Mouse (Mus musculus) stomach, embryonic 16.5 days (tissue): ENCODE measurements around the gene Klrb1c. TPM values are rescaled to one million over a fixed set of nuclear protein-coding genes. Genes with fewer than 3 reads are reported as not detected.

ENCODE experiments used
- ATAC-seq: fragments of 200-750 bp; cut with Nextera tagmentation; 2 replicates; pipeline ENCODE4 v1.8.0; 2017; ENCODE audit warnings: moderate number of reproducible peaks, moderate TSS enrichment; ENCODE audit not compliant: insufficient read depth, low FRiP score
- H3K27ac ChIP-seq: fragments of 300-500 bp; sonication (generic); 2 replicates; pipeline ENCODE4 v1.5.1; 2014; ENCODE audit warnings: low read length
- H3K27me3 ChIP-seq: fragments of 300-500 bp; sonication (generic); 2 replicates; pipeline ENCODE4 v1.6.1; 2014; ENCODE audit warnings: low read length, control low read depth, mixed read lengths; ENCODE audit not compliant: control insufficient read depth, insufficient read depth
- H3K36me3 ChIP-seq: fragments of 300-500 bp; sonication (generic); 2 replicates; pipeline ENCODE4 v1.6.1; 2014; ENCODE audit warnings: low read length; ENCODE audit not compliant: control insufficient read depth, insufficient read depth
- H3K4me1 ChIP-seq: fragments of 300-500 bp; sonication (generic); 2 replicates; pipeline ENCODE4 v1.6.1; 2014; ENCODE audit warnings: low read length, control low read depth, mixed read lengths; ENCODE audit not compliant: control insufficient read depth, insufficient read depth
- H3K4me2 ChIP-seq: fragments of 300-500 bp; sonication (generic); 2 replicates; pipeline ENCODE4 v1.6.1; 2014; ENCODE audit warnings: low read depth, low read length, mixed read lengths
- H3K4me3 ChIP-seq: fragments of 300-500 bp; sonication (generic); replicated peaks from 2 replicates; pipeline ENCODE4 v1.5.1; 2014; ENCODE audit warnings: mild to moderate bottlenecking, low read length
- H3K9ac ChIP-seq: fragments of 300-500 bp; sonication (generic); 2 replicates; pipeline ENCODE4 v1.6.1; 2014; ENCODE audit warnings: low read length
- H3K9me3 ChIP-seq: fragments of 300-500 bp; sonication (generic); replicated peaks from 2 replicates; pipeline ENCODE4 v1.6.1; 2016; ENCODE audit warnings: low read length, control low read depth; ENCODE audit not compliant: control insufficient read depth
- WGBS: fragments of 180-500 bp; shearing (Covaris S2); extraction: QIAGEN DNeasy Blood & Tissue Kit; methylation state at CpG from one replicate; pipeline ENCODE4 v1.1.7; 2014; 5-methylcytosine and 5-hydroxymethylcytosine counted together
- polyA plus RNA-seq: library from polyadenylated mRNA; unstranded; fragments of >200 nt; fragmentation: Nextera tagmentation; extraction: Ambion mirVana; gene quantifications from 2 replicates; pipeline ENCODE4 v1.2.1, GENCODE M21; 2015

The Klrb1c gene
- 0.25 and 0.27 TPM in 2 replicates for polyA plus RNA-seq

DNA sequence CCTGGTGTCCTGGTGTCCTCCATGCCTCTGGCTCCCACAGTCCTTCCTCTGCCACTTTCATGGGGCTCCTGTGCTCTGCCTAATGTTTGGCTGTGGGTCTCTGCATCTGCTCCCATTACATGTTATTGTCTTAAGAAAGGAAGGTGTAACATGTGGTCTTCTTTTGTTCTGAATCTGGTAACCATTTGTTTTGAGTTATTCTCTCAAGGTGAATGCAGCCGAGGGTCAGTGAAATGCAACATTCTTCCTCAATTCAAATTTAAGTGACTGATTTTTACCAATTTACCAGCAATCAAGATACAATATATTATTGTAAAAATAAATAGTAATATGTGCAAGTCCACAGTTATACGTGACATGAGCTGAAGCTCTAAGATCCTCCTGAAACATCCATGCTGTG is at the start of gene Klrb1c:
Klrb1c (minus strand) TSS at position 101 of the 400 bp plus-strand sequence.
- H3K4me2 ChIP-seq: no peak within 1 kb of the TSS
- no peak within 1 kb of the TSS for H3K9ac ChIP-seq
- H3K9me3 ChIP-seq: no peaks in the 10 kb centered on the region
- no peaks in the 10 kb centered on the region for H3K4me1 ChIP-seq
- ATAC-seq: no peak
- H3K27ac ChIP-seq: no peak within 1 kb of the TSS
- H3K27me3 ChIP-seq: no peaks in the 10 kb centered on the region
- no peak within 1 kb of the TSS for H3K4me3 ChIP-seq
- H3K36me3 ChIP-seq: no peaks in the 10 kb centered on the region
- WGBS: 88% methylated on average over 2 of the region's 2 CpGs

DNA sequence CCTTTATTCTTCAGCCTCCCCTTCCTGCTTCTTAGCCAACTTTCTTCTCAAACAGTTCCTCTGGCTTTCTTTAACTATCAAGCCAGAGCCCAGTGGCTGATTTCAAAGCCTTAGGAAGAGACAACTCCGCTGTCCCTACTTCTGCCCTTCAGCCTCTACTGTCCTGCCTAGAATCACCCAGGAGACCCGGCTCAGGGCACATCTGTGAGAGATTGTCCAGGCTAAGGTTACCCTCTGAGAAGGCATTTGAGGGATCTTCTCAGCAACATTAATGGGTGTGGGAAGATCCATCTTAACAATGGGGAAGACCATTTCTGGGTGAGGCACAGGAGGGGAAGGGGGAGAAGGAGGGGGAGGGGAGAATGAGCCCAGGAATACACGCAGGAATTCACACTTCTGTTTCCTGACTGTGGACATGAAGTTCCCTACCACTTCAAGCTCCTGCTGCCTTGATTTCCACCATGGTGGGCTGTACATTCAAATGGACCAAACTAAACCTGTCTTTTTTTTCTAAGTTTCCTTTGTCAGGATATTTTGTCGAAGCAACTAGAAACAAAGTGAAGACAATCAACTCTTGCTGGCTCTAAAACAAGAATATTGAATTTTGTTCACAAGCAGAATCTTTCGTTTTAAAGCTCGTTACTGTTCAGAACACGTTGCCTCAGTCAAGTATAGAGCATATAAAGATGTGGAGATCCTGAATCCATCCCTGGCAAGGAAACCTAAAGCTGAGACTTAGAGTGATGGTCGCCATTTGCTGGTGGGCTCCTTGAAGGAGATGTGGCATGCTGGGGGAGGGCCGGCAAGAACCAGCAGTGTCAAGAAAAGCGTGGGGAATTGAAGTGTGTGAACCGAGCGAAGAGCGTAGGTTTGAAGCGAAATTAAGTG is 48.7 kb upstream of the Klrb1c start:
- 0 out of 2 replicates have a peak, but pooled peaks have one; percentile 14 for ATAC-seq
- 2% methylated on average over 14 of the region's 14 CpGs for WGBS
- peak overlapping the region; percentile 82 for H3K27ac ChIP-seq
- H3K4me1 ChIP-seq: 0 out of 2 replicates have a peak, but pooled peaks cover 9% of the 10 kb centered on the region
- H3K27me3 ChIP-seq: no peaks in the 10 kb centered on the region
- H3K4me2 ChIP-seq: peak overlapping the region; percentile 68
- peak overlapping the region; percentile 86 for H3K4me3 ChIP-seq
- no peaks in the 10 kb centered on the region for H3K9me3 ChIP-seq
- peak overlapping the region; percentile 89 for H3K9ac ChIP-seq
- H3K36me3 ChIP-seq: no peaks in the 10 kb centered on the region

DNA sequence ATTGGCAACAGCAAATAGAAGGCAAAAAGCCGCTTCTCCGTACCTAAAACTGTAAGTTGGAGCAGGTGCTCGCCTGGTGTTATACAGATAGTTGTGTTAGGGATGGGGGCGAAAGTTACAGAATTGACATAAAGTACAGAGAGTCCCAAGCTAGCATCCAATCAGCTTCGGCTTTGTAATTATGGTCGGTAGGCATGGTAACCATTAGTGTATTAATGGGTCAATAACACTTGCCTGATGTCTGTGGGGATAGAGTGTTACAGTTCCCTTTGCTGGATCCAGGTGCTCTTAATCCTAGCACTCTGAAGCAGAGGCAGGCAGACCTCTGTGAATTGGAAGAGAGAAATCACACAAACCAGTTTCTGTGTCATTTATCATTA is 47.9 kb upstream of the Klrb1c start:
- H3K9ac ChIP-seq: no peak overlapping the region
- peak overlapping the region; percentile 68 for H3K4me2 ChIP-seq
- H3K36me3 ChIP-seq: no peaks in the 10 kb centered on the region
- H3K9me3 ChIP-seq: no peaks in the 10 kb centered on the region
- peak overlapping the region; percentile 86; the same call in 1 of the 2 replicates for H3K4me3 ChIP-seq
- 0 out of 2 replicates have a peak, but pooled peaks cover 5% of the 10 kb centered on the region for H3K4me1 ChIP-seq
- 87% methylated on average over 6 of the region's 6 CpGs for WGBS
- H3K27ac ChIP-seq: no peak overlapping the region
- H3K27me3 ChIP-seq: no peaks in the 10 kb centered on the region
- no peak for ATAC-seq

DNA sequence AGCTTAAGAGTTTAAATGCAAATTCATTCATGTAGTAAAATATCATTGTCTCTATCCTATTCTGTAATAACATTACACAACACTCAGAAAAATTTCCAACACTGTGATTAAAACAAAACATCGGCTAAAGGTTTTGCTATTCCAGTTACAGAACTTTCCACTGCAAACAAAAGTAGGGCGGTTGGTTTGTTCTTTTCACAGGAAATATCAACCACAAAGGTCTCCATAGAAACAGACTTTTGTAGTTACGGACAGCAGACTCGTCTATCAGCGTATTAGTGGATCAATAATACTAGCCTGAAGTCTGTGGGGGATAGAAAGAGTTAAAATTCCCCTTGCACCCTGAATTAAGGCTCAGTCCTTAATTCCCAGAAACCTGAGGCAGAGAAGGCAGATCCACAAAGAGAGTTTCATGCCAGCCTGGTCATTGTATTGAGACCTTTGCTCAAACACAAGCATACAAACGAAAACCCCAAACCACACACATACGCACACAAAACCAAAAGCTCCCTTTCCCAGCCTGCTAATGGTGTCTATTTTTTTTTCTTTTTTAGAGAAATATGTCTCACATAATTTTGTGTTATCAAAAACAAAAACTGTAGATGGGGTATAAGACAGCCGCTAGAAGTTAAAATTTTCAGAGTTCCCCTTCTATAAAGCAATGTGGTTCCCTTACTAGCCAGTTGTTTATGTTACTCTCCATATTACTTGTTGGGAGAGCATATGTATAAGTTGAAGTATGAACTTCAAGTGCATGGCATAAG is 47.4 kb upstream of the Klrb1c start:
- no peaks in the 10 kb centered on the region for H3K36me3 ChIP-seq
- ATAC-seq: no peak
- H3K4me3 ChIP-seq: no peak overlapping the region
- no peaks in the 10 kb centered on the region for H3K4me1 ChIP-seq
- H3K27ac ChIP-seq: no peak overlapping the region
- H3K9ac ChIP-seq: no peak overlapping the region
- H3K9me3 ChIP-seq: no peaks in the 10 kb centered on the region
- H3K27me3 ChIP-seq: no peaks in the 10 kb centered on the region
- 74% methylated on average over 8 of the region's 8 CpGs for WGBS
- no peak overlapping the region for H3K4me2 ChIP-seq

DNA sequence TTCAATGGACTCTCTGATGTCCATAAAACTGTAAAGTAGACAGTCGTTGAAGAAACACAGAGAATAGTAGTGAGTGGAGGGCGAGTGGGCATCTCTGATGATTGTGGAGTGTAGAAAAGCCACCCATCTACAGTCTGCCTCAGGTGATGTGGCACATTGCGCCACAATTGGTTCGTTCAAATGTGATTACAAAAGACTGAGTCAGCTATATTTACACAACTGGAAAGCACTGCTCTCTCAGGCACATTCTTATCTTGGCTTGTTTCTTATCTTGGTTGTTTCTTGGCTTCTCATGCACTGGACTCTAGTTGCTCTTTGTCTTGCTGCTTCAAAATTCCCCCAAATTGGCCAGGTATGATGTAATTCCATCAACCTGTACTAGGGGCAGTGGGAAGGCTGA is 46.6 kb upstream of the Klrb1c start:
- Histone ChIP-seq H3K27ac (no peak overlapping the region), H3K9me3 (no peaks in the 10 kb centered on the region), H3K4me2 (no peak overlapping the region), H3K4me1 (no peaks in the 10 kb centered on the region), H3K27me3 (no peaks in the 10 kb centered on the region; the same call in 1 of the 2 replicates), H3K36me3 (no peaks in the 10 kb centered on the region), H3K4me3 (no peak overlapping the region), H3K9ac (no peak overlapping the region)
- WGBS: 62% methylated on average over 4 of the region's 4 CpGs
- ATAC-seq: peak; percentile 14; the same call in 1 of the 2 replicates

DNA sequence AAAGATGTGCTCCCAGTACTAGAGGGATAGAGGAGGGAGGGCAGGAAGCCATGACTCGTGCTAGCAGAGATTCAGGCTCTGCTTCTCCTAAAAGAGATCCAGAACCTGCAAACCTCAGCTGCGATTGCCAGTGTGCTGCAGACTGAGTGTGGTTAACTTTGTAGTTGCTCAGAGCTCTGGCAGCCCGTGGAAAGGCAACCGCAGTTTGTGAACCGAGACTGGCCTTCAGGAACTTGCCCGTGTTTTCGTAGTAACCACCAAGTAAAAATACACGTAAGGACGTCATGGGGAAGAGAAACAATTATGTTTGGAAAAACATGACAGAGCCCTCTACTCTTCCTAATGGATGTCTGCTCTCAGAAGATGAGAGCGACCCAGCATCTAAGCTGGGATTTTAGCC is 44.0 kb upstream of the Klrb1c start:
- Histone ChIP-seq H3K36me3 (no peaks in the 10 kb centered on the region), H3K4me1 (no peaks in the 10 kb centered on the region), H3K27me3 (no peaks in the 10 kb centered on the region; the same call in 1 of the 2 replicates), H3K4me2 (no peak overlapping the region), H3K9ac (no peak overlapping the region), H3K9me3 (no peaks in the 10 kb centered on the region), H3K27ac (no peak overlapping the region), H3K4me3 (no peak overlapping the region)
- ATAC-seq: no peak
- WGBS: 75% methylated on average over 10 of the region's 10 CpGs

DNA sequence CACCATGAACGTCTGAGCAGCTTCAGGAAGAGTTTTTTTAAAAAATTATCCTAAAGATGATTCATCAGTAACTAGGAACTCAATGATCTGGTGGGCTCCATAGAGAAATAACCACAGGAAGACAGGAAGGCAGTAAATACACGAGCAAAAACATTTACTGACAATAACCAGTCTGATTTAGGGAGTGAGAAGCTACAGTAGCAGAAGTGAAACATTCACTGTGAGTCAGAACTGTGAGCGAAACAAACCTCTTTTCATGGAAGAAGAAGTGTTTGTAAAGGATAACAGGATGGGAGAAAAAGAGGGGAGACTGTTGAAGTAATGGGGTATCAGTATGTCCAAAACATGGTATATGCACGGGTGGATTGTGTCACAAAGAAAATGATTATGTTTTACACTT is 40.8 kb upstream of the Klrb1c start:
- no peak overlapping the region for H3K4me3 ChIP-seq
- no peaks in the 10 kb centered on the region for H3K9me3 ChIP-seq
- no peak for ATAC-seq
- H3K36me3 ChIP-seq: no peaks in the 10 kb centered on the region
- no peaks in the 10 kb centered on the region for H3K4me1 ChIP-seq
- WGBS: 61% methylated on average over 4 of the region's 4 CpGs
- no peak overlapping the region for H3K27ac ChIP-seq
- H3K9ac ChIP-seq: no peak overlapping the region
- no peak overlapping the region for H3K4me2 ChIP-seq
- H3K27me3 ChIP-seq: peaks cover 3% of the 10 kb centered on the region

DNA sequence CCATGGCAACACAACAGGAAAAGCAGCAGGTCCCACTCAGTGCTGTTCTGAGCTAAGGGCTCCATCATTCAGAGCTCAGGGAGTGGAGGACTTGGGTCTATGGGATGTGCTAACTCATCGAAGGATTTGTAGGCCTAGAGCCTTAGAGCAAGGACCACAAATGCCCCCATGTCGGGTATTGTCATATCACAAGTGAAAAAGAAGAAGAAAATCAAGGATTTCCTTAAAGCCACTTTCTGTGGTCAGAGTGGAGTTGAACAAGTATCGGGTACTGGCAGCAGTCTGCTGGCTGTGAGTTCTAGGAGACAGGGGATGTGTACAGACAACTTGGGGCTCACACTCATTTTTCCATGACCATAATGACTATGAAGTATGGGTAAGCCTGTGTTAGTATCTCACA is 37.8 kb upstream of the Klrb1c start:
- WGBS: 74% methylated on average over 3 of the region's 3 CpGs
- Histone ChIP-seq H3K9me3 (no peaks in the 10 kb centered on the region), H3K9ac (no peak overlapping the region), H3K36me3 (no peaks in the 10 kb centered on the region), H3K4me3 (no peak overlapping the region), H3K27me3 (peaks cover 3% of the 10 kb centered on the region), H3K4me2 (no peak overlapping the region), H3K4me1 (no peaks in the 10 kb centered on the region), H3K27ac (no peak overlapping the region)
- no peak for ATAC-seq

DNA sequence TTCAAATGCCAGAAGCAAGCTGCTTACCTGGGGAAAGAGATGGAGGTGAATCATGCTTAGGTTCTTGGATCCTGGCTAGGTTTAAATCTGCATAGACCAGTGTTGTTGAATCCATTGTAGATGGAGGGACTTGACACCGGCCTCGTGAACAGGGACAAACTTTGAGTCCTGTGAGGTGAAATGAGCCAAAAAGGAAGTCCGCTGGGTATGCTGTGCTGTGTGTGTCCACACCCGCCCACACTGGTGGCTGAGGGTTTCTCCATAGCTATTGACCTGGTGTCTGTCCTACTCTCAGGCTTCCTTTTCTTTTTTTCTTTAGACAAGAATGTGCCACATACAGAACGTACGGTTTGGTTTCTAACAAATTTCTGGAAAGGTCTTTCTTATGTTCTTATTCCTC is 37.1 kb upstream of the Klrb1c start, which contains the start of the genes Gm44511 and Klrb1b:
Gm44511 (minus strand) TSS at position 184 of the 400 bp plus-strand sequence.
Klrb1b (minus strand) TSS at position 200 of the 400 bp plus-strand sequence.
- Histone ChIP-seq H3K9ac (no peak within 1 kb of the TSS), H3K4me2 (no peak within 1 kb of the TSS), H3K4me1 (no peaks in the 10 kb centered on the region), H3K27me3 (peaks cover 3% of the 10 kb centered on the region), H3K9me3 (no peaks in the 10 kb centered on the region), H3K4me3 (no peak within 1 kb of the TSS), H3K36me3 (no peaks in the 10 kb centered on the region), H3K27ac (no peak within 1 kb of the TSS)
- 82% methylated on average over 6 of the region's 6 CpGs for WGBS
- no peak for ATAC-seq
